In the genomic region with DNA sequence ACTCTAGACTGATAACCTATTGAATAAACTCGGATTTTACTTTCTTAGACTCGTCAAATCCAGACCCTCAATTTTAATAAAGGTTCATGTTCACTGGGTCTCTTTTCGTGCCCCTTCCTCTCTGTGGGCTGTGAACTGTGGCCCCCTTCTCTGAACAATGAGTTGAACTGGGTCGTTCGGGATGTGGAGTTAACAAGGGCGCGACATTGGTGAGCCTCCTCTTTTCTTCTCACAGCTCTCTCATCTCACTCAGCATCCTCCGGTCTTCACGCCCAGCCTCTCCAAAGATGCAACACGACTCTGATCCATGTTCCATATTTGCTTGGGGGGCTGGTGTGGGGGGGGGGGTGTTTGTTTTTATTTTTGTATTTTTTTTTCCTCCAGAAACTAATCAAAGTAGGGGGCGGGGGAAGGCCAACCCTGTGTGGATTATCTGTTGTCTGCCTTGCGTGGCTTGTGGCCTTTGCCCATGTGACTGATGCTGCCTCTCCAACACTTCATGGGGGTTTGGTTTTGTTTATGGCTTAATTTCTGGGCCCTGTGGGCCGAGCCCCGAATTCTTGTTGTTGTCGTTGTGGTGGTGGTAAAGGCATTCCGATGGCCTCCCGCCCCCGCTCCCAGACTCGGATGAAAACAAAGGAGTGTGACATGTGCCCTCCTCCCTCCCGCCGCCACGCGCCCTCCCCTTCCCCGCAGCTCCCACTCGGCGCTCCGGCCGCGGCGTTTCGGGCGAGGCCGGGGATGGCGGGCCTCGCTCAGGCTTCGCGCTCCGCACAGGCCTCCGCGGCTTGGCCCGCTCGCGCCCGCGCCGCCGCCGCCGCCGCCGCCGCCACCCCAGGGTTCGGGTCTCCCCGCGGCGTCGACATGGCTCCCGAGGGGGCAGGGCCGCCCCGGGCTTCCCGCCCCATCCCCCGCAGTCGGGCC, we compare ENCODE assay signal across 8 mouse cellular contexts. TPM values are rescaled to one million over a fixed set of nuclear protein-coding genes. Genes with fewer than 3 reads are reported as not detected.
DNase-seq lines count a peak whose midpoint lies in the region; ATAC-seq and TF ChIP-seq lines count a peak whose summit lies in the region.

No protein-coding gene starts in this region.

- peaks cover 7% of the 10 kb centered on the region; the same call in 1 of the 2 replicates for H3K27me3 ChIP-seq in G1E (ENCODE audit: insufficient read depth, low read length)
- no peaks in the 10 kb centered on the region for H3K27me3 ChIP-seq in forebrain, embryonic 12.5 days
- no peaks in the 10 kb centered on the region for H3K27me3 ChIP-seq in heart, embryonic 15.5 days
- H3K27me3 ChIP-seq in liver, embryonic 15.5 days, result no peaks in the 10 kb centered on the region
- H3K27me3 ChIP-seq in neural tube, embryonic 11.5 days (ENCODE audit: control insufficient read depth, insufficient read depth, low read length), result no peaks in the 10 kb centered on the region

- peak overlapping the region; percentile 99 for H3K9ac ChIP-seq in forebrain, embryonic 12.5 days
- H3K9ac ChIP-seq in heart, embryonic 15.5 days, result peak overlapping the region; percentile 99
- peak overlapping the region; percentile 92 for H3K9ac ChIP-seq in liver, embryonic 15.5 days
- peak overlapping the region; percentile 100 for H3K9ac ChIP-seq in neural tube, embryonic 11.5 days (ENCODE audit: low read length)

- H3K4me2 ChIP-seq in forebrain, embryonic 12.5 days, result peak overlapping the region; percentile 65
- peak overlapping the region; percentile 69 for H3K4me2 ChIP-seq in heart, embryonic 15.5 days
- peak overlapping the region; percentile 78 for H3K4me2 ChIP-seq in liver, embryonic 15.5 days
- peak overlapping the region; percentile 62 for H3K4me2 ChIP-seq in neural tube, embryonic 11.5 days (ENCODE audit: low read depth)

- H3K4me3 ChIP-seq in G1E (ENCODE audit: low read depth, low read length), result peak overlapping the region; percentile 80
- H3K4me3 ChIP-seq in forebrain, embryonic 12.5 days (replicated peaks), result peak overlapping the region; percentile 96
- H3K4me3 ChIP-seq in heart, embryonic 15.5 days, result peak overlapping the region; percentile 95
- peak overlapping the region; percentile 90 for H3K4me3 ChIP-seq in liver, embryonic 15.5 days (replicated peaks)
- H3K4me3 ChIP-seq in neural tube, embryonic 11.5 days (ENCODE audit: low read depth, low read length), result peak overlapping the region; percentile 98

- no peak for TF ChIP-seq CTCF in G1E (IDR thresholded peaks at IDR 0.05; ENCODE audit: low read depth, low read length)

- under 1% methylated on average over 35 of the region's 63 CpGs for WGBS in forebrain, embryonic 12.5 days
- under 1% methylated on average over 52 of the region's 63 CpGs for WGBS in heart, embryonic 15.5 days
- under 1% methylated on average over 45 of the region's 63 CpGs for WGBS in liver, embryonic 15.5 days (ENCODE audit: insufficient replicate concordance)
- WGBS in neural tube, embryonic 11.5 days, result under 1% methylated on average over 52 of the region's 63 CpGs

- peak; percentile 8 for DNase-seq in G1E (ENCODE audit: low spot score)
- DNase-seq in kidney, postnatal 14 days, result peak; percentile 62
- peak; percentile 78 for DNase-seq in neural tube, embryonic 11.5 days (ENCODE audit: low spot score)
- DNase-seq in testis, postnatal 14 days (ENCODE audit: low spot score), result peak; percentile 74

- ATAC-seq in G1E (ENCODE audit: extremely low read depth, insufficient number of reproducible peaks, low FRiP score, poor library complexity, severe bottlenecking), result no peak
- ATAC-seq in cerebellum, adult (ENCODE audit: insufficient number of reproducible peaks, low FRiP score, low TSS enrichment), result peak; percentile 53
- ATAC-seq in forebrain, embryonic 12.5 days (ENCODE audit: low FRiP score), result peak; percentile 75
- ATAC-seq in heart, embryonic 15.5 days (replicated peaks; ENCODE audit: insufficient number of reproducible peaks, insufficient read depth, low FRiP score, low read depth), result peak; percentile 40
- peak; percentile 55 for ATAC-seq in liver, embryonic 15.5 days (ENCODE audit: insufficient read depth)
- ATAC-seq in neural tube, embryonic 11.5 days (ENCODE audit: insufficient read depth, low FRiP score, low TSS enrichment), result peak; percentile 77

- no peaks in the 10 kb centered on the region for H3K9me3 ChIP-seq in G1E (replicated peaks)
- H3K9me3 ChIP-seq in forebrain, embryonic 12.5 days, result no peaks in the 10 kb centered on the region
- H3K9me3 ChIP-seq in heart, embryonic 15.5 days (replicated peaks), result no peaks in the 10 kb centered on the region
- no peaks in the 10 kb centered on the region for H3K9me3 ChIP-seq in liver, embryonic 15.5 days (replicated peaks)
- H3K9me3 ChIP-seq in neural tube, embryonic 11.5 days (ENCODE audit: control insufficient read depth, low read length), result no peaks in the 10 kb centered on the region

- H3K36me3 ChIP-seq in G1E (replicated peaks), result peaks cover 21% of the 10 kb centered on the region
- peaks cover 11% of the 10 kb centered on the region; the same call in 1 of the 2 replicates for H3K36me3 ChIP-seq in forebrain, embryonic 12.5 days (replicated peaks)
- H3K36me3 ChIP-seq in heart, embryonic 15.5 days, result no peaks in the 10 kb centered on the region
- H3K36me3 ChIP-seq in liver, embryonic 15.5 days (replicated peaks), result no peaks in the 10 kb centered on the region
- H3K36me3 ChIP-seq in neural tube, embryonic 11.5 days (ENCODE audit: control insufficient read depth, insufficient read depth, low read length), result no peaks in the 10 kb centered on the region

- peaks cover 15% of the 10 kb centered on the region for H3K4me1 ChIP-seq in G1E (ENCODE audit: insufficient read depth, low read depth, low read length)
- H3K4me1 ChIP-seq in forebrain, embryonic 12.5 days, result peaks cover 24% of the 10 kb centered on the region
- peaks cover 28% of the 10 kb centered on the region for H3K4me1 ChIP-seq in heart, embryonic 15.5 days (replicated peaks)
- peaks cover 21% of the 10 kb centered on the region for H3K4me1 ChIP-seq in liver, embryonic 15.5 days (replicated peaks)
- H3K4me1 ChIP-seq in neural tube, embryonic 11.5 days (ENCODE audit: control insufficient read depth, insufficient read depth, low read length), result peaks cover 11% of the 10 kb centered on the region

- peak overlapping the region; percentile 99 for H3K27ac ChIP-seq in forebrain, embryonic 12.5 days
- peak overlapping the region; percentile 98 for H3K27ac ChIP-seq in heart, embryonic 15.5 days
- peak overlapping the region; percentile 81 for H3K27ac ChIP-seq in liver, embryonic 15.5 days (replicated peaks)
- peak overlapping the region; percentile 99 for H3K27ac ChIP-seq in neural tube, embryonic 11.5 days (ENCODE audit: low read depth, low read length)

RNA-seq across cellular contexts. Expression of gene Ptbp2, which starts 2.0 kb away (rescaled TPM):
- total RNA-seq in G1E (2014; fragmentation: Nextera tagmentation) (49.6 and 77.0 TPM in 2 replicates), G1E (2017) (34.8 and 43.2 TPM in 2 replicates)
- polyA plus RNA-seq in G1E (2012), result 0.45 and 1.5 TPM in 2 replicates
- polyA plus RNA-seq in forebrain, embryonic 12.5 days (2016; fragmentation: Nextera tagmentation; extraction: Ambion mirVana), result 390 and 408 TPM in 2 replicates
- polyA plus RNA-seq in heart, embryonic 15.5 days (2015; fragmentation: Nextera tagmentation; extraction: Ambion mirVana), result 42.9 and 44.4 TPM in 2 replicates
- polyA plus RNA-seq in liver, embryonic 15.5 days (2015; fragmentation: Nextera tagmentation; extraction: Ambion mirVana), result 5.8 and 7.1 TPM in 2 replicates
- polyA plus RNA-seq in neural tube, embryonic 11.5 days (2014; fragmentation: Nextera tagmentation; extraction: Ambion mirVana), result 325 and 327 TPM in 2 replicates

Comparison
In these comparisons a context has a peak if more than half of its experiments do, and no peak if none do; other contexts are left out.
1. DNase-seq: peak in every context shown above with its lines; median percentile 78 in neural tube, embryonic 11.5 days; 74 in testis, postnatal 14 days; 62 in kidney, postnatal 14 days; 8 in G1E.